Comparison of ENCODE assay signal across 10 mouse cellular contexts in genomic region chr3:138781492-138781891, GRCm38 (mm10). TPM values are rescaled to one million over a fixed set of nuclear protein-coding genes. Genes with fewer than 3 reads are reported as not detected.
DNase-seq lines count a peak whose midpoint lies in the region; ATAC-seq and TF ChIP-seq lines count a peak whose summit lies in the region.
"Had no signal": no experiment of that assay in that cellular context is flagged by ENCODE, and none has a peak within 500 bp of the region (broad histone marks: within the 10 kb centered on the region; RNA-seq: fewer than 3 reads in every experiment).

No protein-coding gene starts in this region.

- H3K27me3 ChIP-seq in kidney, embryonic 14.5 days (ENCODE audit: control insufficient read depth, insufficient read depth, low read length) = no peaks in the 10 kb centered on the region
- H3K27me3 ChIP-seq in E14TG2a.4 (ENCODE audit: insufficient read depth, low read length) = no peaks in the 10 kb centered on the region
- no peaks in the 10 kb centered on the region for H3K27me3 ChIP-seq in embryonic facial prominence, embryonic 12.5 days
- H3K27me3 ChIP-seq in liver, embryonic 16.5 days (ENCODE audit: control insufficient read depth, insufficient read depth, low read depth, low read length) = no peaks in the 10 kb centered on the region

- ATAC-seq in kidney, embryonic 14.5 days (ENCODE audit: low FRiP score, low TSS enrichment) = peak; percentile 73
- peak; percentile 19; the same call in 1 of the 2 replicates for ATAC-seq in embryonic facial prominence, embryonic 12.5 days (ENCODE audit: insufficient number of reproducible peaks, insufficient read depth, low FRiP score, low TSS enrichment)
- peak; percentile 27; the same call in 1 of the 2 replicates for ATAC-seq in liver, embryonic 16.5 days (ENCODE audit: low read depth)
- ATAC-seq in monocyte, adult 5-6 weeks (replicated peaks; ENCODE audit: insufficient number of reproducible peaks, low FRiP score, low TSS enrichment, poor library complexity, severe bottlenecking) = no peak

- no peak overlapping the region for H3K4me2 ChIP-seq in kidney, embryonic 14.5 days (replicated peaks; ENCODE audit: low read depth, low read length)
- no peak overlapping the region for H3K4me2 ChIP-seq in embryonic facial prominence, embryonic 12.5 days (replicated peaks)
- H3K4me2 ChIP-seq in liver, embryonic 16.5 days (ENCODE audit: low read depth, low read length) = no peak overlapping the region

- H3K4me1 ChIP-seq in kidney, embryonic 14.5 days (ENCODE audit: control insufficient read depth, insufficient read depth, low read length) = peaks cover 36% of the 10 kb centered on the region
- H3K4me1 ChIP-seq in E14TG2a.4 (replicated peaks; ENCODE audit: low read depth, low read length) = peaks cover 60% of the 10 kb centered on the region
- peaks cover 42% of the 10 kb centered on the region for H3K4me1 ChIP-seq in embryonic facial prominence, embryonic 12.5 days
- H3K4me1 ChIP-seq in liver, embryonic 16.5 days (ENCODE audit: control insufficient read depth, low read depth, low read length) = no peaks in the 10 kb centered on the region

- H3K9me3 ChIP-seq in kidney, embryonic 14.5 days (ENCODE audit: control insufficient read depth, low read length) = no peaks in the 10 kb centered on the region
- H3K9me3 ChIP-seq in E14TG2a.4 (ENCODE audit: low read length) = no peaks in the 10 kb centered on the region
- H3K9me3 ChIP-seq in embryonic facial prominence, embryonic 12.5 days = no peaks in the 10 kb centered on the region
- no peaks in the 10 kb centered on the region for H3K9me3 ChIP-seq in liver, embryonic 16.5 days (replicated peaks; ENCODE audit: control insufficient read depth, low read length)

- H3K27ac ChIP-seq in kidney, embryonic 14.5 days (ENCODE audit: low read depth, low read length) = no peak overlapping the region
- H3K27ac ChIP-seq in embryonic facial prominence, embryonic 12.5 days = no peak overlapping the region
- H3K27ac ChIP-seq in liver, embryonic 16.5 days (ENCODE audit: low read length) = no peak overlapping the region

- DNase-seq in kidney, adult 18-20 months = no peak
- DNase-seq in gastrocnemius, adult 8-10 months (ENCODE audit: low spot score in 2 of 2) = no peak
- DNase-seq in cerebellum, postnatal 10 days = no peak
- DNase-seq: adrenal gland, postnatal 36 days; cerebellum, postnatal 25 days had no signal

- no peak overlapping the region for H3K4me3 ChIP-seq in kidney, embryonic 14.5 days (ENCODE audit: low read length)
- H3K4me3 ChIP-seq in E14TG2a.4 (replicated peaks; ENCODE audit: low read length) = 0 out of 2 replicates have a peak overlapping the region, but pooled peaks have one; percentile 23
- no peak overlapping the region for H3K4me3 ChIP-seq in embryonic facial prominence, embryonic 12.5 days
- H3K4me3 ChIP-seq in liver, embryonic 16.5 days (ENCODE audit: low read depth, low read length) = no peak overlapping the region

- TF ChIP-seq CTCF in E14TG2a.4 (conservative IDR thresholded peaks at IDR 0.05; ENCODE audit: low read length) = no peak

- no peak overlapping the region for H3K9ac ChIP-seq in kidney, embryonic 14.5 days (ENCODE audit: low read depth, low read length)
- H3K9ac ChIP-seq in embryonic facial prominence, embryonic 12.5 days = no peak overlapping the region
- no peak overlapping the region for H3K9ac ChIP-seq in liver, embryonic 16.5 days (ENCODE audit: low read depth, low read length)

- no peaks in the 10 kb centered on the region for H3K36me3 ChIP-seq in kidney, embryonic 14.5 days (ENCODE audit: control insufficient read depth, insufficient read depth, low read length)
- peaks cover 4% of the 10 kb centered on the region; the same call in 1 of the 2 replicates for H3K36me3 ChIP-seq in E14TG2a.4 (ENCODE audit: insufficient read depth, low read length)
- no peaks in the 10 kb centered on the region for H3K36me3 ChIP-seq in embryonic facial prominence, embryonic 12.5 days
- no peaks in the 10 kb centered on the region for H3K36me3 ChIP-seq in liver, embryonic 16.5 days (ENCODE audit: control insufficient read depth, insufficient read depth)

- 35% methylated on average over 9 of the region's 9 CpGs for WGBS in kidney, embryonic 14.5 days
- WGBS in embryonic facial prominence, embryonic 12.5 days = 64% methylated on average over 9 of the region's 9 CpGs
- WGBS in liver, embryonic 16.5 days (ENCODE audit: insufficient replicate concordance) = 68% methylated on average over 9 of the region's 9 CpGs

RNA-seq across cellular contexts. Expression of gene Tspan5, which starts 39.5 kb away (rescaled TPM):
- polyA plus RNA-seq in kidney, embryonic 14.5 days (2014; fragmentation: Nextera tagmentation; extraction: Ambion mirVana) = 18.0 and 28.8 TPM in 2 replicates
- polyA plus RNA-seq in embryonic facial prominence, embryonic 12.5 days (2016; fragmentation: Nextera tagmentation; extraction: Ambion mirVana) = 33.0 and 33.8 TPM in 2 replicates
- 2.3 and 2.6 TPM in 2 replicates for polyA plus RNA-seq in liver, embryonic 16.5 days (2015; fragmentation: Nextera tagmentation; extraction: Ambion mirVana)
- 20.4 to 46.2 TPM (median 20.5 TPM) in 3 replicates for total RNA-seq in monocyte, adult 5-6 weeks (2017)
- 1 to 10 TPM; 1.1 to 2.0 (median 1.7) TPM for total RNA-seq in gastrocnemius, adult 8-10 months (2022)
